ENCODE assay signal across 8 mouse cellular contexts in the genomic region with DNA sequence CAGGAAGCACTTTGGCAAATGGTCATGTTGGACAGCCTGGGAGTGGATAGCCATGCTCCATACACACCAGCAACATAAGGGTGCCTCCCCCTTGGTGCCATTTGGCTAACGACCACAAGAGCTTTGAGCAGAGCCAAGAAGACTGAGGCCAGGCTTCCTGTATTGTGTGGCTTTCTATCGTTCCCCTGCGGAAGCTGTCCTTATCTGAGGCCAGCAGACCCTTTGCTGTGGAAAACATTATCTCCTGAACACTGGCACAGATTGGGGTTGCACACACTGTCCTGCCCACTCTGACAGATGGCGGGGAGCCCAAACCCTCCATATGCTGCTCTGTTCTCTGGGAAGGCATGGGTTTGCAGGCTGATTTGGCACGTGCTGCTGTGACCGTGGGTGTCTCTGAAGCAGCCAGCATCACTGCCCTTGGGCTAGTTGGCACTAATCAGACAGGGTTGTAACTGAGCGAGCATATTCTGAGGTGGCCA.
DNase-seq lines count a peak whose midpoint lies in the region; ATAC-seq and TF ChIP-seq lines count a peak whose summit lies in the region.

No protein-coding gene starts in this region.

- no peaks in the 10 kb centered on the region for H3K9me3 ChIP-seq in forebrain, embryonic 12.5 days
- no peaks in the 10 kb centered on the region for H3K9me3 ChIP-seq in forebrain, embryonic 10.5 days
- no peaks in the 10 kb centered on the region for H3K9me3 ChIP-seq in heart, embryonic 15.5 days (replicated peaks)
- no peaks in the 10 kb centered on the region for H3K9me3 ChIP-seq in intestine, embryonic 15.5 days
- no peaks in the 10 kb centered on the region for H3K9me3 ChIP-seq in intestine, embryonic 16.5 days (ENCODE audit: control insufficient read depth, low read length)

- WGBS in forebrain, embryonic 12.5 days: 84% methylated on average over 7 of the region's 7 CpGs
- 86% methylated on average over 7 of the region's 7 CpGs for WGBS in forebrain, embryonic 10.5 days
- 5% methylated on average over 7 of the region's 7 CpGs for WGBS in cerebellum, adult 2 months
- 45% methylated on average over 7 of the region's 7 CpGs for WGBS in heart, embryonic 15.5 days
- 79% methylated on average over 7 of the region's 7 CpGs for WGBS in intestine, embryonic 15.5 days
- WGBS in intestine, embryonic 16.5 days: 76% methylated on average over 7 of the region's 7 CpGs

- no peak overlapping the region for H3K27ac ChIP-seq in forebrain, embryonic 12.5 days
- no peak overlapping the region for H3K27ac ChIP-seq in forebrain, embryonic 10.5 days
- peak overlapping the region; percentile 87 for H3K27ac ChIP-seq in cerebellum, adult 2 months (ENCODE audit: insufficient read depth, low read length)
- H3K27ac ChIP-seq in heart, embryonic 15.5 days: no peak overlapping the region
- H3K27ac ChIP-seq in intestine, embryonic 15.5 days: no peak overlapping the region
- no peak overlapping the region for H3K27ac ChIP-seq in intestine, embryonic 16.5 days (ENCODE audit: low read length)

- no peaks in the 10 kb centered on the region; the same call in 1 of the 2 replicates for H3K36me3 ChIP-seq in forebrain, embryonic 12.5 days (replicated peaks)
- no peaks in the 10 kb centered on the region for H3K36me3 ChIP-seq in forebrain, embryonic 10.5 days (replicated peaks)
- no peaks in the 10 kb centered on the region for H3K36me3 ChIP-seq in heart, embryonic 15.5 days
- no peaks in the 10 kb centered on the region for H3K36me3 ChIP-seq in intestine, embryonic 15.5 days
- no peaks in the 10 kb centered on the region for H3K36me3 ChIP-seq in intestine, embryonic 16.5 days (ENCODE audit: control insufficient read depth, insufficient read depth, low read length)

- no peaks in the 10 kb centered on the region for H3K27me3 ChIP-seq in forebrain, embryonic 12.5 days
- no peaks in the 10 kb centered on the region for H3K27me3 ChIP-seq in forebrain, embryonic 10.5 days (ENCODE audit: poor library complexity, severe bottlenecking)
- no peaks in the 10 kb centered on the region for H3K27me3 ChIP-seq in cerebellum, adult 2 months (ENCODE audit: control insufficient read depth, insufficient read depth, low read length)
- no peaks in the 10 kb centered on the region for H3K27me3 ChIP-seq in heart, embryonic 15.5 days
- H3K27me3 ChIP-seq in intestine, embryonic 15.5 days (replicated peaks): no peaks in the 10 kb centered on the region
- no peaks in the 10 kb centered on the region for H3K27me3 ChIP-seq in intestine, embryonic 16.5 days (replicated peaks; ENCODE audit: control insufficient read depth, insufficient read depth, low read length)

- H3K4me3 ChIP-seq in forebrain, embryonic 12.5 days (replicated peaks): no peak overlapping the region
- no peak overlapping the region for H3K4me3 ChIP-seq in forebrain, embryonic 10.5 days
- H3K4me3 ChIP-seq in cerebellum, adult 2 months (replicated peaks; ENCODE audit: insufficient read depth, low read depth, low read length): no peak overlapping the region
- no peak overlapping the region for H3K4me3 ChIP-seq in heart, embryonic 15.5 days
- H3K4me3 ChIP-seq in intestine, embryonic 15.5 days (replicated peaks): no peak overlapping the region
- H3K4me3 ChIP-seq in intestine, embryonic 16.5 days (ENCODE audit: low read length): no peak overlapping the region

- H3K4me2 ChIP-seq in forebrain, embryonic 12.5 days: no peak overlapping the region
- no peak overlapping the region for H3K4me2 ChIP-seq in heart, embryonic 15.5 days
- no peak overlapping the region for H3K4me2 ChIP-seq in intestine, embryonic 15.5 days (replicated peaks)
- no peak overlapping the region for H3K4me2 ChIP-seq in intestine, embryonic 16.5 days (ENCODE audit: low read depth, low read length)

- H3K4me1 ChIP-seq in forebrain, embryonic 12.5 days: no peaks in the 10 kb centered on the region
- no peaks in the 10 kb centered on the region for H3K4me1 ChIP-seq in forebrain, embryonic 10.5 days
- H3K4me1 ChIP-seq in cerebellum, adult 2 months (ENCODE audit: control insufficient read depth, insufficient read depth, low read length): peaks cover 45% of the 10 kb centered on the region
- no peaks in the 10 kb centered on the region for H3K4me1 ChIP-seq in heart, embryonic 15.5 days (replicated peaks)
- H3K4me1 ChIP-seq in intestine, embryonic 15.5 days (replicated peaks): no peaks in the 10 kb centered on the region
- H3K4me1 ChIP-seq in intestine, embryonic 16.5 days (ENCODE audit: control insufficient read depth, insufficient read depth, low read length): no peaks in the 10 kb centered on the region

- TF ChIP-seq POLR2A in cerebellum, adult 2 months (IDR thresholded peaks at IDR 0.05; ENCODE audit: borderline replicate concordance, insufficient read depth, low read length): peak; percentile 26; the same call in 1 of the 2 replicates

- H3K9ac ChIP-seq in forebrain, embryonic 12.5 days: no peak overlapping the region
- no peak overlapping the region for H3K9ac ChIP-seq in heart, embryonic 15.5 days
- H3K9ac ChIP-seq in intestine, embryonic 15.5 days: no peak overlapping the region
- H3K9ac ChIP-seq in intestine, embryonic 16.5 days (ENCODE audit: low read depth, low read length): no peak overlapping the region

- peak; percentile 24; the same call in 1 of the 2 replicates for ATAC-seq in forebrain, embryonic 12.5 days (ENCODE audit: low FRiP score)
- peak; percentile 83 for ATAC-seq in heart, embryonic 15.5 days (replicated peaks; ENCODE audit: insufficient number of reproducible peaks, insufficient read depth, low FRiP score, low read depth)
- no peak for ATAC-seq in intestine, embryonic 15.5 days
- no peak for ATAC-seq in intestine, embryonic 16.5 days

- no peak for TF ChIP-seq CTCF in cerebellum, adult 2 months (IDR thresholded peaks at IDR 0.05; ENCODE audit: borderline replicate concordance, insufficient read depth, low read depth, low read length)

- intact Hi-C loops in left cerebral cortex, postnatal 25 days (cut with DNase I): loop anchor here (1.0 kb wide), 1 partner anchor 18 kb away; no protein-coding TSS in a partner anchor

- no peak for DNase-seq in forebrain, embryonic 10.5 days (ENCODE audit: extremely low spot score, low spot score)
- peak; percentile 99 to 100 for DNase-seq in cerebellum, adult 2 months
- peak; percentile 79 to 98 for DNase-seq in left cerebral cortex, postnatal 25 days (ENCODE audit: low spot score in 2 of 2)
- peak; percentile 76 for DNase-seq in right cerebral cortex, postnatal 14 days

Comparison
In these comparisons a context has a peak if more than half of its experiments do, and no peak if none do; other contexts are left out.
1. ATAC-seq: peak in forebrain, embryonic 12.5 days (single experiment) and heart, embryonic 15.5 days (single experiment); none in intestine, embryonic 15.5 days (single experiment) and intestine, embryonic 16.5 days (single experiment).